Mouse (Mus musculus): ENCODE measurements at regions not wholly inside any gene's neighbourhood (a gene's known extent, or its start where the extent isn't known, plus 50 kb on each side); places are given as distances from the start of the nearest gene placed in this dataset.

DNA sequence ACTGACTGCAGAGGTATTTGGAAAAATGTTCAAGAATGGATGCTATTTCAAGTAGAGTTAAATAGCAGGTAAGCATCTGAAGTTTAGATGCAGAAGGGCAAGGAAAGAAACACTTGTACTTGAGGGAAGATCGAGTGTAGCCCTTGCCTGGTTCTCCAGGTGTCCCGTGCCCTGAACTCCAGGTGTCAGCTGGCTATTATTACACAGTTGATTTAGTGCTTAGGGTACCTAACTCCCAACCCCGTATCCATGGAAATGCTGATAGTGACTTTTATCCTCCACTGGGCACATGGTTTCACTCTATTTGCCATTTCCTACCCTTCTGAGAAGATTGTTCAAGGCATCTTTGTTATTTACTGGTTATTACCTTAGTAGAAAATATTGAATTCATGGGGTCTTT, 86.6 kb upstream of the Gnpda2 start:
- TF ChIP-seq POLR2A (IDR thresholded peaks at IDR 0.05; ENCODE audit: borderline replicate concordance, insufficient read depth, low read length) (no peak), CTCF (IDR thresholded peaks at IDR 0.05; ENCODE audit: borderline replicate concordance, insufficient read depth, low read depth, low read length) (no peak)

Measured in cerebellum, adult 2 months (tissue).